Mouse (Mus musculus) bone marrow, adult 2 months (tissue): ENCODE measurements around the gene Sergef. TPM values are rescaled to one million over a fixed set of nuclear protein-coding genes. Genes with fewer than 3 reads are reported as not detected.

ENCODE experiments used
- H3K27ac ChIP-seq: fragments of 200-500 bp; 2 replicates; pipeline ENCODE4 v1.5.1; 2012; ENCODE audit warnings: low read depth, mild to moderate bottlenecking, control low read depth, inconsistent platforms, low read length; ENCODE audit not compliant: control insufficient read depth, poor library complexity, insufficient read depth
- H3K4me1 ChIP-seq: fragments of 200-500 bp; 2 replicates; pipeline ENCODE4 v1.6.1; 2011; ENCODE audit warnings: low read length; ENCODE audit not compliant: control insufficient read depth, insufficient read depth
- H3K4me3 ChIP-seq: fragments of 200-500 bp; replicated peaks from 2 replicates; pipeline ENCODE3; 2011; ENCODE audit warnings: mild to moderate bottlenecking, low read depth, low read length, control low read depth; ENCODE audit not compliant: control insufficient read depth
- CTCF ChIP-seq: fragments of 200-500 bp; IDR thresholded peaks from 2 replicates; pipeline ENCODE4 v1.5.1; 2011; ENCODE audit warnings: low read length, control low read depth; ENCODE audit not compliant: control insufficient read depth, insufficient read depth
- POLR2A ChIP-seq: fragments of 200-500 bp; IDR thresholded peaks from 2 replicates; pipeline ENCODE4 v1.6.1; 2011; ENCODE audit warnings: low read depth, mild to moderate bottlenecking, control low read depth, low read length, borderline replicate concordance; ENCODE audit not compliant: control insufficient read depth
- WGBS: fragments of 180-500 bp; shearing (Covaris S2); methylation state at CpG from one replicate; pipeline ENCODE4 v1.1.7; 2018; 5-methylcytosine and 5-hydroxymethylcytosine counted together
- polyA plus RNA-seq: library from polyadenylated mRNA; stranded (reverse); fragments of >200 nt; gene quantifications from 2 replicates; pipeline ENCODE4 v1.2.4, GENCODE M21; 2011; ENCODE audit warnings: low replicate concordance; ENCODE audit not compliant: missing spikeins, insufficient read depth, insufficient read length

The Sergef gene
- polyA plus RNA-seq, 1 experiment: 6.5 TPM

DNA sequence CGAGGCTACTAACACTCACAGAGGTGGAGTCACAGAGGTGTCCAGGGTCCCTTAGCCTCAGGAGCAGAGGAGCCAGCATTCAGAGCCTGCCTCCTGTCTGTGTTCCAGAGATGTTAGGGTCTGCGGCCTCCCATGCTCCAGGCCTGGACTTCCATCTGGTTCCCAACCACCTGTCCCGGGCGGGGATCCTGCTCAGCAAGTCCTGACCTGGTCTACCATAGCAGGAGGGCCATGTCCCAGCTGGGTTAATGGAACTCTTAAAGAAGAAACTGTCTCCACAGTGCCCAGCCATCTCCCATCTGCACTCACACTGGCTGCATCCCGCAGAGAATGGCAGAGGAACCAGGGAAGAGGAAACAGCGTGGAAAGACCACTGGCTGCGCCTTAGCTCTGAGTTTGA lies 234.9 kb downstream of the Sergef start:
- Histone ChIP-seq H3K4me1 (no peaks in the 10 kb centered on the region), H3K4me3 (no peak overlapping the region), H3K27ac (no peak overlapping the region)
- TF ChIP-seq POLR2A: no peak
- TF ChIP-seq CTCF: no peak
- WGBS: 66% methylated on average over 7 of the region's 7 CpGs

DNA sequence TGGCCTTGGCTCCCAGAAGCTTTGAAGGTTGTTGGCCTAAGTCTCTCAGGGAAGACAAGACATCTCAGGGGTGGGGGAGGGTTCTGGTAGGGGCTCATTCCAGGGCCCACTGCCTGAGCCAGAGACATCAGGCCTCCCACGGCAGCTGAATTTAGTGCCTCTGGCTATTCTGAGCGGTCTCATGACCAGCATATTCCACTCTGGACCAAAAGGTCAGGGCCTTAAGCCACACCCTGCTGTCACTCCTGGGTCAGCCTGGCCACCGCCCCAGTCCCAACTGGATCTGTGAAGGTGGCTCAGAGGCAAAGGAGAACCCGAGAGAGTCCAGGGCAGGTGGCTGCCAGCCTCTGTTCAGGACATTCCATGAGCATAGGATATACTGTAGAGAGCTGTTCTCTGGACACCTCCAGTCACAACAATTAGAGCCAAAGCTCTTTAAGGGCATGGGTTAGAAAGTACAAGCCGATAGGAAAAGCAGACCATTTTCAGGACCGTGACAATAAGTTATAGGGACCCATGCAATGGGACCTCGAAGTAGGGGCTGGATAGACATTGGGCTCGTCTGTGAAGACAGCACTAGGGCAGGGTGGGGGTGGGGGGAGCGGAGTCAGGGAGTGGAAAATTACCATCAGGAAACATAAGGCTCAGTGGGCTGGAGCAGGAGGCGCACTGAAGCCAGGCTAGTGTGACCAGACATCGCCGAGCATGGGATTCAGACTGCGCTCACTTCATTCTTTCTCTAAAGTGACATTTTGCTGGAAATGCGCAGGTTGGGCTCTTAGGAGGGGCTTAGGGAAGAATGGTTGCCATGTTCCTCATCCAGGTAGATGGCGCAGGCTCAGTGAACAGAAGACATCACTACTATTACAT lies 235.8 kb downstream of the Sergef start:
- no peaks in the 10 kb centered on the region for H3K4me1 ChIP-seq
- H3K4me3 ChIP-seq: no peak overlapping the region
- H3K27ac ChIP-seq: no peak overlapping the region
- WGBS: 83% methylated on average over 15 of the region's 15 CpGs
- no peak for TF ChIP-seq POLR2A
- no peak for TF ChIP-seq CTCF

DNA sequence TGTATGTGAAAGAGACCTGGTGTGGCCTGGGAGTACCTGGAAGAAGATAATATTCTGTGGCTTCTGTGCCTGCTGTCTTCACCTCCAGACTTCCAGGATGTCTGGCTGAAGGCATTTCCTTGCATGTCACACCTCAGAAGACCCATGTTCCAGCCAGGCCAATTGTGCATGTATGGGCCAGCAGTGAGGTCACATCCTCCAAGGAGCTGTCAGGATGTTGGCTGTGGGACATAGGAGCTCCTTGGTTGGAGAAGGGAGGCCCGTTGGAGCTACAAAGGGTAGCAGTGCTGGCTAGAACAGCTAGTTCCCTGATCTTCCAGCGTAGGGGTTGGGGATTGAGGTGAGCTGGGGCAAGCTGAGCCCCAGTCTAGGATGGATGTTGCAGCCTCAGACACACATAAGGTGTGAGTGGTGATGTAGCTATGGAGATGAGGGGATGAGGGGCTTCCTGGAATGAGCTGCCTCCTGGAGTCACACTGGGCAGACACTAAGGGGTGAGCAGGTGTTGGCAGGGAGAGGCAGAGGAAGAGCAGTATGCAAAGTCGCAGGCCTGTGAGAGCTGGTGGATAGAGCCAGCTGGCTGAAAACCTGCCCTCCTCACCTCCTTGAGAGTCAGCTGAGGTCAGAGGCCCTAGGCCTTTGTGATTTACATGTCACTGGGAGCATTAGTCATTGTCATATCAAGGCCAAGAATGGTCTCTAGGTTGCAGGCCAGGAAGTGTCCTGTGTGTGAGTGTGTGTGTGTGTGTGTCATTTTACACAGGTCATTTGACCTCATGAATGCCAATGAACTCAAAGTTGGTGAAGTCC lies 238.0 kb downstream of the Sergef start:
- H3K4me1 ChIP-seq: no peaks in the 10 kb centered on the region
- WGBS: 60% methylated on average over 3 of the region's 3 CpGs
- H3K27ac ChIP-seq: no peak overlapping the region
- TF ChIP-seq POLR2A (no peak), CTCF (no peak)
- H3K4me3 ChIP-seq: no peak overlapping the region

DNA sequence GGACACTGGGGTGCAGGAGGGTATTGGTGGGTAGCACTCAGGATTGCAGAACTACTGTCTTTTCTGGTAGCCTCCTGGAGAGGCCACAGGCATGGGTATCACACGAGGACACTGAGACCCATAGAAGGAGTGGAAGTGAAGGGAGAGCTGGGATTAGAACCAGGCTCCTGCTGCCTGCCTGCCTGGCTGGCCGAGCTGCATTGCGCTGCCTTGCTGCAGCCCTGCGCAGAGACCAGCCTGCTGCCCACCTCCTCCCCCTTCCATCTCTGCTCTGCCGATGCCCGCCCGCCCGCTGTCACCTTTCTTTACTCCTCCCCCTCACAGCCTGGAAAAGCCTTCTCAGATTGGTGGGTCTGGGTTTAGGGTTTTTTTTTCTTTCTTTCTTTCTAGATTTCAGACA lies 239.3 kb downstream of the Sergef start:
- Histone ChIP-seq H3K27ac (no peak overlapping the region), H3K4me3 (no peak overlapping the region), H3K4me1 (no peaks in the 10 kb centered on the region)
- no peak for TF ChIP-seq CTCF
- TF ChIP-seq POLR2A: no peak
- 58% methylated on average over 8 of the region's 8 CpGs for WGBS

DNA sequence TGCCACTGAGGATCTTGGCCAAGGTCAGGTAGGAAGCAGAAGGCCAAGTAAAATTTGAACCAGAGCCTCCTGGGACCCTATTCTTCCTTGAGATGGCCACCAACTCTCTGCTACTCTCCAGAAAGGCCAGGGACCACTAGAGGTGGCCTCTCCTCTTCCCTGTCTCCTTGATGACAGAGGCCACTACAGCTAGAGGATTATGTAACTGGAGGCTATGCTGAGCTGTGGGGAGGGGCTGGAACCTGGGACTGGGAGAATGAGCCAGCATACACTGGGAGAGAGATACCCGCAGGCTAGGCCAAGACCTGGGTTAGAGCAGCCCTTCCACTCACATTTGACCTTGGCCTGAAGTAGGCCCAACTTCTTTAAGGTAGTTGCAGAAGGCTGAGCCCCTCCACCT lies 239.9 kb downstream of the Sergef start:
- 83% methylated on average over 1 of the region's 1 CpGs for WGBS
- TF ChIP-seq CTCF (no peak), POLR2A (no peak)

DNA sequence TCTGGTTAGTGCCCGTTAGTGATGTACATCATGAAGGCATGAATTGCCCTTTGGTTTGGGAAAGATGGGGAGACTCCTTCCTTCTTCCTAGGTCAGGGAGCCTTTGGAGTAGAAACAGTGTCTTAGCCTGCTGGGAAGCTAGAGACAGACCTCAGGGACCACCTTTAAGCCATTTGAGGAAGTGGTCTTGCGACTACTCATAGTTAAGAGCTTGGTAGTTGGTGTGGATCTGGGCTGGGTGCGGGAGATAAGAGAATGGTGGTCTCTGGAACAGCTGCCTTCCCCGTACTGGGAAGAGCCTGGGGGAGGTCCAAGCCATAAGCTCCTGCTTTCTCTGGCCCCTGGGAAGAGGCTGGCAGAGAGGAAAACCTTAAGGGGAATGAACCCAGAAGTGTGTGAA lies 241.0 kb downstream of the Sergef start:
- WGBS: 14% methylated on average over 4 of the region's 4 CpGs
- Histone ChIP-seq H3K4me1 (no peaks in the 10 kb centered on the region), H3K4me3 (no peak overlapping the region), H3K27ac (no peak overlapping the region)
- no peak for TF ChIP-seq CTCF
- TF ChIP-seq POLR2A: no peak

More for the DNA sequence above, 239.9 kb downstream of the Sergef start:
- H3K4me3 ChIP-seq: no peak overlapping the region
- H3K27ac ChIP-seq: no peak overlapping the region
- no peaks in the 10 kb centered on the region for H3K4me1 ChIP-seq

DNA sequence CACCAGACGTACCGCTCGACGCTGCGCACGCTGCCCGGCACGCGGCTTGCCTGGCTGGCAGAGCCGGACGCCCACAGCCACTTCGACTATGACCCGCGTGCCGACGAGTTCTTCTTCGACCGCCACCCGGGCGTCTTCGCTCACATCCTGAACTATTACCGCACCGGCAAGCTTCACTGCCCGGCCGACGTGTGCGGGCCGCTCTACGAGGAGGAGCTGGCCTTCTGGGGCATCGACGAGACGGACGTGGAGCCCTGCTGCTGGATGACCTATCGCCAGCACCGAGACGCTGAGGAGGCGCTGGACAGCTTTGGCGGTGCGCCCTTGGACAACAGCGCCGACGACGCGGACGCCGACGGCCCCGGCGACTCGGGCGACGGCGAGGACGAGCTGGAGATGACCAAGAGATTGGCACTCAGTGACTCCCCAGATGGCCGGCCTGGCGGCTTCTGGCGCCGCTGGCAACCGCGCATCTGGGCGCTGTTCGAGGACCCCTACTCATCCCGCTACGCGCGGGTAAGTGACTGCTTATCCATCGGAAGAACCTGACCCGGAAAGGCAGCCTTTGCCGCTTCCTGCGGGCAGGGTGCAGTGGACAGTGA lies 241.8 kb downstream of the Sergef start:
- TF ChIP-seq POLR2A: no peak
- no peak for TF ChIP-seq CTCF
- 19% methylated on average over 70 of the region's 70 CpGs for WGBS
- Histone ChIP-seq H3K4me3 (no peak overlapping the region), H3K4me1 (no peaks in the 10 kb centered on the region), H3K27ac (no peak overlapping the region; the same call in 1 of the 2 replicates)
